Mouse (Mus musculus) urinary bladder, postnatal 36 days (tissue): ENCODE results near the gene Gtsf1l.

Experiments
- DNase-seq, 2 experiments: peaks; one replicate each; pipeline ENCODE4 v3.0.0; 2022; ENCODE audit warnings: low spot score in 2 of 2, mixed read lengths in 1 of 2

Gtsf1l gene

GRCm38 (mm10) chr2:163052101-163052500 is 35.6 kb downstream of the Gtsf1l start:
- DNase-seq, result no peak

- DNase-seq, result no peak
Measured at GRCm38 (mm10) chr2:163051691-163052090, 36.0 kb downstream of the Gtsf1l start.

GRCm38 (mm10) chr2:163049116-163049515 is 38.5 kb downstream of the Gtsf1l start:
- no peak for DNase-seq

- peak; percentile 52 to 55 for DNase-seq
Measured at GRCm38 (mm10) chr2:163048125-163048524, 39.5 kb downstream of the Gtsf1l start.

GRCm38 (mm10) chr2:163039940-163040339 is 47.7 kb downstream of the Gtsf1l start:
- no peak for DNase-seq
